Mouse (Mus musculus) neural tube, embryonic 11.5 days (tissue): ENCODE results near the gene Eml1. TPM values are rescaled to one million over a fixed set of nuclear protein-coding genes. Genes with fewer than 3 reads are reported as not detected.

Experiments used
- ATAC-seq: fragments of 200-750 bp; cut with Nextera tagmentation; 2 replicates; pipeline ENCODE4 v1.8.0; 2017; ENCODE audit warnings: moderate number of reproducible peaks, mild to moderate bottlenecking, moderate TSS enrichment, moderate library complexity; ENCODE audit not compliant: insufficient read depth, low FRiP score, low TSS enrichment
- DNase-seq: peaks from one replicate; pipeline ENCODE4 v3.0.0-alpha.2; 2015; ENCODE audit warnings: low spot score
- H3K27ac ChIP-seq: fragments of 300-500 bp; sonication (generic); 2 replicates; pipeline ENCODE4 v1.5.1; 2014; ENCODE audit warnings: low read depth, mild to moderate bottlenecking, low read length
- H3K27me3 ChIP-seq: fragments of 300-500 bp; sonication (generic); 2 replicates; pipeline ENCODE4 v1.6.1; 2014; ENCODE audit warnings: mild to moderate bottlenecking, low read length, mixed read lengths; ENCODE audit not compliant: control insufficient read depth, insufficient read depth
- H3K36me3 ChIP-seq: fragments of 300-500 bp; sonication (generic); 2 replicates; pipeline ENCODE4 v1.6.1; 2014; ENCODE audit warnings: mild to moderate bottlenecking, low read length, moderate library complexity, mixed read lengths; ENCODE audit not compliant: control insufficient read depth, insufficient read depth
- H3K4me1 ChIP-seq: fragments of 300-500 bp; sonication (generic); 2 replicates; pipeline ENCODE4 v1.6.1; 2014; ENCODE audit warnings: low read length, mixed read lengths; ENCODE audit not compliant: control insufficient read depth, insufficient read depth
- H3K4me2 ChIP-seq: fragments of 300-500 bp; sonication (generic); 2 replicates; pipeline ENCODE4 v1.6.1; 2014; ENCODE audit warnings: low read depth, mild to moderate bottlenecking, moderate library complexity
- H3K4me3 ChIP-seq: fragments of 300-500 bp; sonication (generic); 2 replicates; pipeline ENCODE4 v1.5.1; 2014; ENCODE audit warnings: low read depth, low read length
- H3K9ac ChIP-seq: fragments of 300-500 bp; sonication (generic); 2 replicates; pipeline ENCODE4 v1.6.1; 2014; ENCODE audit warnings: mild to moderate bottlenecking, low read length
- H3K9me3 ChIP-seq: fragments of 300-500 bp; sonication (generic); 2 replicates; pipeline ENCODE4 v1.6.1; 2016; ENCODE audit warnings: low read length; ENCODE audit not compliant: control insufficient read depth
- WGBS: fragments of 180-500 bp; shearing (Covaris S2); extraction: QIAGEN DNeasy Blood & Tissue Kit; methylation state at CpG from one replicate; pipeline ENCODE4 v1.1.7; 2014; 5-methylcytosine and 5-hydroxymethylcytosine counted together
- polyA plus RNA-seq: library from polyadenylated mRNA; unstranded; fragments of >200 nt; fragmentation: Nextera tagmentation; extraction: Ambion mirVana; gene quantifications from 2 replicates; pipeline ENCODE4 v1.2.1, GENCODE M21; 2014

The Eml1 gene
- polyA plus RNA-seq, 1 experiment from 2014 or later = 164 TPM

DNA sequence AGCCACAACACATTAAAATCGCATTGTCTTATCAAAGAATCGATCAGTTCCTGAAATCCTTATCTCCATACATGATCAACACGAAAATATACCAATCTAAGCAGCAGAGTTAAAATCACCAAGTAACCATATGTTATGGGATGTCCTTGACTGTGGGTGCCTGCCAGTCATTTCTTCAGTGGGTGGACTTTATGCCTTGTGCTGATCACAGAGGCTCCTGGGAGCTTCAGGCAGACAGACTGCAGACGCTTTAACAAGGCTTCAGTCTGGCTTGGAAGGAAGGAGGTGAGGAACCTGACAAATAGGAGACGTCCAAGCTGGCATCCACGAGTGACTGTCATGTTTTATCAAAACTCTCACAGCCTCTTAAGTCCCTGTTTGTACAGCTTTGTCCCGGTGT, 139.8 kb downstream of the Eml1 start:
- H3K36me3 ChIP-seq = peaks cover 5% of the 10 kb centered on the region
- no peaks in the 10 kb centered on the region for H3K27me3 ChIP-seq
- H3K9me3 ChIP-seq = no peaks in the 10 kb centered on the region
- H3K4me3 ChIP-seq = no peak overlapping the region
- H3K4me2 ChIP-seq = no peak overlapping the region
- no peak overlapping the region for H3K9ac ChIP-seq
- DNase-seq (no peak), ATAC-seq (no peak)
- H3K4me1 ChIP-seq = no peaks in the 10 kb centered on the region
- 71% methylated on average over 7 of the region's 7 CpGs for WGBS
- H3K27ac ChIP-seq = no peak overlapping the region

DNA sequence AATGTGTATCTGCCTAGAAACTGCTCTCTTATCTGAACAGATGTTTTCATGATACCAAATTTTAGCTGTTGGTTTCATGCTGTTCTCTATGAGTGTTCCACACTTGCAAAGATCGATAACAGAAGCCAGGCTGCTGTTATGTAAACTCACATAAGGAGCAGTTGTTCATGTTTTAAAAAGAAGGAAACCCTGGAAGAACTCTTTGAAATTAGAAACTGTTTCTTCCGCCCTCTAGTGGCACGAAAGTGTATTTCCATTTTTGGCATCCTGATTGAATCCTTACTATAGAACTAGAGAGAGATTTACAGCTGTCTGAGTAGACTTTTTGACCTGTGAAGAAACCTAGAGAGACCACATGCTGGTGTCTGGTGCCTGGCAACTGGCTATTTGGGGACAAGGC, 140.3 kb downstream of the Eml1 start:
- H3K27me3 ChIP-seq = no peaks in the 10 kb centered on the region
- no peak overlapping the region for H3K27ac ChIP-seq
- no peak for ATAC-seq
- no peak overlapping the region for H3K9ac ChIP-seq
- peaks cover 5% of the 10 kb centered on the region for H3K36me3 ChIP-seq
- no peak overlapping the region for H3K4me3 ChIP-seq
- no peaks in the 10 kb centered on the region for H3K9me3 ChIP-seq
- H3K4me2 ChIP-seq = no peak overlapping the region
- 7% methylated on average over 3 of the region's 3 CpGs for WGBS
- no peaks in the 10 kb centered on the region for H3K4me1 ChIP-seq
- DNase-seq = no peak

- no peak overlapping the region for H3K9ac ChIP-seq
- no peaks in the 10 kb centered on the region for H3K27me3 ChIP-seq
- 90% methylated on average over 12 of the region's 12 CpGs for WGBS
- peaks cover 11% of the 10 kb centered on the region for H3K36me3 ChIP-seq
- no peaks in the 10 kb centered on the region for H3K4me1 ChIP-seq
- H3K4me3 ChIP-seq = no peak overlapping the region
- no peak for ATAC-seq
- H3K4me2 ChIP-seq = no peak overlapping the region
- H3K9me3 ChIP-seq = no peaks in the 10 kb centered on the region
- DNase-seq = no peak
- no peak overlapping the region for H3K27ac ChIP-seq
Measured at GRCm38 (mm10) chr12:108515464-108515863, 144.7 kb downstream of the Eml1 start.

- no peak for ATAC-seq
- H3K4me3 ChIP-seq = no peak overlapping the region
- 74% methylated on average over 8 of the region's 8 CpGs for WGBS
- no peak overlapping the region for H3K27ac ChIP-seq
- DNase-seq = no peak
- no peaks in the 10 kb centered on the region for H3K27me3 ChIP-seq
- H3K9me3 ChIP-seq = no peaks in the 10 kb centered on the region
- no peaks in the 10 kb centered on the region for H3K4me1 ChIP-seq
- no peak overlapping the region for H3K9ac ChIP-seq
- H3K4me2 ChIP-seq = no peak overlapping the region
- peaks cover 20% of the 10 kb centered on the region for H3K36me3 ChIP-seq
Measured at GRCm38 (mm10) chr12:108519374-108519773, 148.6 kb downstream of the Eml1 start.

- Histone ChIP-seq H3K27ac (no peak overlapping the region), H3K9me3 (no peaks in the 10 kb centered on the region), H3K4me1 (no peaks in the 10 kb centered on the region), H3K4me2 (no peak overlapping the region), H3K36me3 (peaks cover 12% of the 10 kb centered on the region), H3K4me3 (no peak overlapping the region), H3K9ac (no peak overlapping the region), H3K27me3 (no peaks in the 10 kb centered on the region)
- ATAC-seq = no peak
- WGBS = 53% methylated on average over 8 of the region's 8 CpGs
- DNase-seq = peak; percentile 78
Measured at GRCm38 (mm10) chr12:108529214-108529613, 158.5 kb downstream of the Eml1 start.

DNA sequence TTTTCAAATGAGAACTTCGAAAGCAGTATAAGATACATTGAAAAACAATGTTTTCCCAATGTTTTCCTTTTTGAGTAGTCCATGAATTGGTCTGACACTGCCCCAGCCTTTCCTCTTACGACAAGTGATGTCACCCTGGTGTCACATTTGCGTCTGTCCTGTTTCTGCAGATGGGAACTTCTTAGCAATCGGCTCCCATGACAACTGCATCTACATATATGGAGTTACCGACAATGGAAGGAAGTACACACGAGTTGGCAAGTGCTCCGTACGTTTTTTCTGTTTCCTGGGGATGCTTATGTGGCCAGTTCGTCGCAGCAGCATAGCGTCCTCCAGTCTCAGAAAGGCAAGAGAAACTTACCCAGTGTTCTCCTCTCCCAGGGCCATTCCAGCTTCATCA, 163.7 kb downstream of the Eml1 start:
- Histone ChIP-seq H3K9me3 (no peaks in the 10 kb centered on the region), H3K27me3 (no peaks in the 10 kb centered on the region), H3K4me1 (no peaks in the 10 kb centered on the region), H3K4me2 (no peak overlapping the region), H3K9ac (no peak overlapping the region), H3K4me3 (no peak overlapping the region), H3K27ac (no peak overlapping the region), H3K36me3 (peaks cover 13% of the 10 kb centered on the region)
- WGBS = 92% methylated on average over 11 of the region's 11 CpGs
- ATAC-seq (no peak), DNase-seq (no peak)

DNA sequence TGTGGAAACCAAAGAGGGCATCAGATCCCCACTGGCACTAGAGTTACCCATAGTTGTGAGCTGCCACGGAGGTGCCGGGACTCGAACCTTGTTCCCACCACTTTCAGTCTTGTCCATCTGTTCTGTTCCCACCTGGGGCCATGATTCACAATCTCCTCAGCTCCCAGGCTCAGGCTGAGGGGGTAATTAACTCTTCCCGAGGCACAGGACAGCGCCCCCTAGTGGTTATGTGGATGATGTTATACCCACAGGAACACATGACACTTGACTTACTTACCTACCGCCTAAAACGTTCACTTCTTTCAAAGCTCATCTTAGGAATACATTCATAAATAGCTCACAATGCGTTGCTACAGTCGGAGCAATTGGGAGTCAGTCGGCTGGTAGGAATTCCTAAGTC, 165.7 kb downstream of the Eml1 start:
- H3K4me3 ChIP-seq = no peak overlapping the region
- no peaks in the 10 kb centered on the region for H3K9me3 ChIP-seq
- H3K4me1 ChIP-seq = no peaks in the 10 kb centered on the region
- DNase-seq = no peak
- no peak overlapping the region for H3K9ac ChIP-seq
- no peak overlapping the region for H3K4me2 ChIP-seq
- no peak overlapping the region for H3K27ac ChIP-seq
- no peak for ATAC-seq
- 70% methylated on average over 10 of the region's 10 CpGs for WGBS
- H3K36me3 ChIP-seq = peaks cover 7% of the 10 kb centered on the region
- no peaks in the 10 kb centered on the region for H3K27me3 ChIP-seq

- H3K27me3 ChIP-seq = no peaks in the 10 kb centered on the region
- no peaks in the 10 kb centered on the region for H3K4me1 ChIP-seq
- no peak overlapping the region for H3K4me2 ChIP-seq
- no peak overlapping the region for H3K4me3 ChIP-seq
- no peak overlapping the region for H3K27ac ChIP-seq
- ATAC-seq (no peak; the same call in 1 of the 2 replicates), DNase-seq (peak; percentile 38)
- no peak overlapping the region for H3K9ac ChIP-seq
- WGBS = 35% methylated on average over 6 of the region's 6 CpGs
- H3K9me3 ChIP-seq = no peaks in the 10 kb centered on the region
- H3K36me3 ChIP-seq = peaks cover 5% of the 10 kb centered on the region
Measured at GRCm38 (mm10) chr12:108541088-108541487, 170.3 kb downstream of the Eml1 start.

DNA sequence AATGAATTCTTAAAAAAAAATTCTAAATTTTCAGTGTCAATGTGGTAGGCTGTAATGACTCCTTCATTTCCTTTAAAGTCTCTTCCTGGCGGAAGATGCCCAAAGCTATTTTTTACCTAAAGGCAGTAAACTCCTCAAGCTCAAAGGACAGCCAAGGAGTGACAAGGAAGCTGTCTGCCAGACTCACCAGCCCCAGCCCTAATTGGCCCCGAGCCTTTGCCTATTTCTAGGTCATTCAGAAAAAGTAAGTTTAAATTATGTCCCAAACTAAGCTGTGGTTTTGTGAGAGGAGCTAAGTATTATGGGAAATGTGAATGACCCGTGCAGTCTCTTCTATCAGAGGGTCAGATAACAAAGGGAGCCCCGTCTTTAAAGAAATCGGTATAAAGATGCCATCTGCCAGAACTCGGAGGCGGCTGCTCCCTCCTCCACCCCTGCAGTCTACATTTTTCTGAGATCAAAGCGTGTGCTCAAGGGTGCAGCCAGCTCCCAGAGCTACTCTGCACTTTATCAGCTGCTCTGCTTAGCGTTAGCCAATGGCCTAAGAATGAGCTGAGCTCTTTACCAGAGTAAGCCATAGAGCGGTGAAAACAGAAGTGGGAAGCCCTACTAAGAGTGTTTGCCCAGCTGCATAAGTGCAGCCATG, 175.9 kb downstream of the Eml1 start:
- DNase-seq = peak; percentile 49
- Histone ChIP-seq H3K4me1 (peaks cover 3% of the 10 kb centered on the region; the same call in 1 of the 2 replicates), H3K27ac (peak overlapping the region; percentile 65), H3K27me3 (no peaks in the 10 kb centered on the region), H3K4me2 (no peak overlapping the region), H3K4me3 (no peak overlapping the region), H3K36me3 (no peaks in the 10 kb centered on the region), H3K9me3 (no peaks in the 10 kb centered on the region), H3K9ac (no peak overlapping the region)
- ATAC-seq = peak; percentile 75
- 10% methylated on average over 10 of the region's 10 CpGs for WGBS
